Mouse (Mus musculus) stomach, postnatal 0 days (tissue): ENCODE measurements at regions not wholly inside any gene's neighbourhood (a gene's known extent, or its start where the extent isn't known, plus 50 kb on each side); places are given as distances from the start of the nearest gene placed in this dataset.

Source experiments
- ATAC-seq: fragments of 200-750 bp; cut with Nextera tagmentation; 2 replicates; pipeline ENCODE4 v1.8.0; 2017; ENCODE audit not compliant: low FRiP score, low TSS enrichment
- DNase-seq: peaks from one replicate; pipeline ENCODE4 v3.0.0-alpha.2; 2016; ENCODE audit warnings: low spot score
- H3K27ac ChIP-seq: fragments of 300-500 bp; sonication (generic); replicated peaks from 2 replicates; pipeline ENCODE4 v1.5.1; 2014; ENCODE audit warnings: mild to moderate bottlenecking, control low read depth
- H3K27me3 ChIP-seq: fragments of 300-500 bp; sonication (generic); 2 replicates; pipeline ENCODE4 v1.6.1; 2014; ENCODE audit warnings: low read length; ENCODE audit not compliant: control insufficient read depth, insufficient read depth
- H3K36me3 ChIP-seq: fragments of 300-500 bp; sonication (generic); 2 replicates; pipeline ENCODE4 v1.6.1; 2014; ENCODE audit warnings: low read length, mixed read lengths; ENCODE audit not compliant: control insufficient read depth, insufficient read depth
- H3K4me1 ChIP-seq: fragments of 300-500 bp; sonication (generic); replicated peaks from 2 replicates; pipeline ENCODE4 v1.6.1; 2014; ENCODE audit warnings: antibody characterized with exemption; ENCODE audit not compliant: control insufficient read depth, insufficient read depth
- H3K4me2 ChIP-seq: fragments of 300-500 bp; sonication (generic); replicated peaks from 2 replicates; pipeline ENCODE4 v1.6.1; 2014; ENCODE audit warnings: low read depth, mild to moderate bottlenecking, control low read depth, moderate library complexity
- H3K4me3 ChIP-seq: fragments of 300-500 bp; sonication (generic); 2 replicates; pipeline ENCODE4 v1.5.1; 2014; ENCODE audit warnings: low read depth, low read length, control low read depth
- H3K9ac ChIP-seq: fragments of 300-500 bp; sonication (generic); 2 replicates; pipeline ENCODE4 v1.6.1; 2014; ENCODE audit warnings: mild to moderate bottlenecking, low read length, control low read depth, mixed read lengths
- H3K9me3 ChIP-seq: fragments of 300-500 bp; sonication (generic); 2 replicates; pipeline ENCODE4 v1.6.1; 2016; ENCODE audit warnings: low read length; ENCODE audit not compliant: control insufficient read depth
- CTCF ChIP-seq: IDR thresholded peaks from 2 replicates; pipeline ENCODE4 v1.5.1; 2016; ENCODE audit warnings: antibody characterized with exemption, low read depth, mild to moderate bottlenecking, moderate library complexity
- EP300 ChIP-seq: optimal IDR thresholded peaks from 2 replicates; pipeline ENCODE3; 2016; ENCODE audit warnings: antibody characterized with exemption
- WGBS: fragments of 180-500 bp; shearing (Covaris S2); extraction: QIAGEN DNeasy Blood & Tissue Kit; methylation state at CpG from one replicate; pipeline ENCODE4 v1.1.7; 2014; 5-methylcytosine and 5-hydroxymethylcytosine counted together

- Histone ChIP-seq H3K27me3 (no peaks in the 10 kb centered on the region), H3K9ac (no peak overlapping the region), H3K4me2 (no peak overlapping the region), H3K36me3 (no peaks in the 10 kb centered on the region), H3K27ac (no peak overlapping the region), H3K4me1 (no peaks in the 10 kb centered on the region), H3K9me3 (no peaks in the 10 kb centered on the region), H3K4me3 (no peak overlapping the region)
- TF ChIP-seq EP300: no peak
- no peak for TF ChIP-seq CTCF
- WGBS: 76% methylated on average over 2 of the region's 2 CpGs
- DNase-seq: no peak
- no peak for ATAC-seq
Observed at GRCm38 (mm10) chr1:129219098-129219497, 54.0 kb upstream of the Thsd7b start.

GRCm38 (mm10) chr1:129208806-129209205, 64.3 kb upstream of the Thsd7b start:
- no peaks in the 10 kb centered on the region for H3K9me3 ChIP-seq
- 85% methylated on average over 1 of the region's 1 CpGs for WGBS
- TF ChIP-seq CTCF (no peak), EP300 (no peak)

GRCm38 (mm10) chr1:129208406-129208805, 64.7 kb upstream of the Thsd7b start:
- Histone ChIP-seq H3K36me3 (no peaks in the 10 kb centered on the region), H3K4me2 (no peak overlapping the region), H3K4me3 (no peak overlapping the region), H3K9me3 (no peaks in the 10 kb centered on the region), H3K27ac (no peak overlapping the region), H3K27me3 (no peaks in the 10 kb centered on the region), H3K4me1 (no peaks in the 10 kb centered on the region), H3K9ac (no peak overlapping the region)
- no peak for DNase-seq
- no peak for ATAC-seq
- 63% methylated on average over 2 of the region's 2 CpGs for WGBS
- TF ChIP-seq CTCF (no peak), EP300 (no peak)

More at GRCm38 (mm10) chr1:129208806-129209205, 64.3 kb upstream of the Thsd7b start:
- Histone ChIP-seq H3K27ac (no peak overlapping the region), H3K27me3 (no peaks in the 10 kb centered on the region), H3K4me3 (no peak overlapping the region), H3K4me2 (no peak overlapping the region), H3K36me3 (no peaks in the 10 kb centered on the region), H3K9ac (no peak overlapping the region), H3K4me1 (no peaks in the 10 kb centered on the region)
- DNase-seq (no peak), ATAC-seq (no peak)

- Histone ChIP-seq H3K4me3 (no peak overlapping the region), H3K9ac (no peak overlapping the region), H3K9me3 (no peaks in the 10 kb centered on the region), H3K4me2 (no peak overlapping the region), H3K36me3 (no peaks in the 10 kb centered on the region), H3K27me3 (no peaks in the 10 kb centered on the region), H3K27ac (no peak overlapping the region), H3K4me1 (no peaks in the 10 kb centered on the region)
- ATAC-seq: no peak
- WGBS: 81% methylated on average over 5 of the region's 5 CpGs
- no peak for DNase-seq
- TF ChIP-seq EP300 (no peak), CTCF (no peak)
Observed at GRCm38 (mm10) chr1:129207674-129208073, 65.4 kb upstream of the Thsd7b start.

- H3K4me2 ChIP-seq: no peak overlapping the region
- no peaks in the 10 kb centered on the region for H3K4me1 ChIP-seq
- WGBS: 73% methylated on average over 3 of the region's 3 CpGs
- no peak overlapping the region for H3K27ac ChIP-seq
- TF ChIP-seq EP300: no peak
- no peak for TF ChIP-seq CTCF
- H3K9me3 ChIP-seq: no peaks in the 10 kb centered on the region
- ATAC-seq (no peak), DNase-seq (no peak)
- no peak overlapping the region for H3K9ac ChIP-seq
- H3K36me3 ChIP-seq: no peaks in the 10 kb centered on the region
- no peak overlapping the region for H3K4me3 ChIP-seq
- no peaks in the 10 kb centered on the region for H3K27me3 ChIP-seq
Observed at GRCm38 (mm10) chr1:129180174-129180759, 92.8 kb upstream of the Thsd7b start.

GRCm38 (mm10) chr1:129169936-129170335, 103.2 kb upstream of the Thsd7b start:
- no peak overlapping the region for H3K9ac ChIP-seq
- no peaks in the 10 kb centered on the region for H3K27me3 ChIP-seq
- H3K4me1 ChIP-seq: no peaks in the 10 kb centered on the region
- no peak overlapping the region for H3K27ac ChIP-seq
- WGBS: 70% methylated on average over 8 of the region's 8 CpGs
- H3K9me3 ChIP-seq: no peaks in the 10 kb centered on the region
- DNase-seq (no peak), ATAC-seq (no peak)
- no peak for TF ChIP-seq CTCF
- TF ChIP-seq EP300: no peak
- H3K4me2 ChIP-seq: no peak overlapping the region
- no peak overlapping the region for H3K4me3 ChIP-seq
- H3K36me3 ChIP-seq: no peaks in the 10 kb centered on the region
